Comparison of ENCODE assay signal across 7 mouse cellular contexts in the genomic region with DNA sequence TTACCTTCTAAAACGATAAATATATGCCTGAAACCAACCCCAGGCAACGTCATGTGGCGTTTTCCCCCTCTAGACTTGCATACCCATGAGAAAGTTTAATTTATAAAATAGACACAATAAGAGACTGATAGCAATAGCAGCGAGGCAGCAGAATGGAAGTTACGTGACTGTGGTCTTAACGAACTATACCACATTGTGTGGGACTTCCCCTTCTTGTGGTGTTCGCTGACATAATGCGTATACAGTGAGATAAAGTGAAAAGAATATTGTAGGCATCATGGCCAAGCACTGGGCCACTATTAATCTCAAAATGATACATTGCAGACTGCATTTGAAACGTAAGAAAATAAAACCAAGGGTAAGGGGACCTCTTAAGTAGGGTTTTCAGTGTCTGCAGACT.
A peak's percentile ranks its signal among the peaks of the same experiment; 100 is the strongest.
DNase-seq lines count a peak whose midpoint lies in the region; ATAC-seq and TF ChIP-seq lines count a peak whose summit lies in the region.

No protein-coding gene starts in this region.

- no peaks in the 10 kb centered on the region for H3K27me3 ChIP-seq in spleen, adult 2 months (ENCODE audit: control insufficient read depth, insufficient read depth, low read length)
- H3K27me3 ChIP-seq in forebrain, embryonic 10.5 days (ENCODE audit: poor library complexity, severe bottlenecking), result no peaks in the 10 kb centered on the region
- no peaks in the 10 kb centered on the region for H3K27me3 ChIP-seq in liver, embryonic 14.5 days (ENCODE audit: control insufficient read depth, insufficient read depth, low read length)
- no peaks in the 10 kb centered on the region for H3K27me3 ChIP-seq in stomach, embryonic 15.5 days (replicated peaks)

- H3K4me3 ChIP-seq in spleen, adult 2 months (ENCODE audit: extremely low read depth, insufficient read depth, insufficient read length), result no peak overlapping the region
- H3K4me3 ChIP-seq in forebrain, embryonic 10.5 days, result no peak overlapping the region
- H3K4me3 ChIP-seq in liver, embryonic 14.5 days (ENCODE audit: insufficient read depth in 1 of 2, low read depth in 2 of 2, low read length in 2 of 2), result no peak overlapping the region
- H3K4me3 ChIP-seq in stomach, embryonic 15.5 days (replicated peaks), result no peak overlapping the region

- 17% methylated on average over 9 of the region's 9 CpGs for WGBS in spleen, adult 2 months
- WGBS in forebrain, embryonic 10.5 days, result 87% methylated on average over 9 of the region's 9 CpGs
- WGBS in liver, embryonic 14.5 days (ENCODE audit: insufficient replicate concordance), result 13% methylated on average over 9 of the region's 9 CpGs
- WGBS in stomach, embryonic 15.5 days, result 65% methylated on average over 9 of the region's 9 CpGs

- peaks cover 10% of the 10 kb centered on the region for H3K36me3 ChIP-seq in spleen, adult 2 months (ENCODE audit: control insufficient read depth, insufficient read depth, low read length)
- H3K36me3 ChIP-seq in forebrain, embryonic 10.5 days (replicated peaks), result peaks cover 93% of the 10 kb centered on the region
- no peaks in the 10 kb centered on the region; the same call in 1 of the 2 replicates for H3K36me3 ChIP-seq in liver, embryonic 14.5 days (replicated peaks; ENCODE audit: control insufficient read depth, insufficient read depth, low read depth)
- peaks cover 29% of the 10 kb centered on the region for H3K36me3 ChIP-seq in stomach, embryonic 15.5 days

- H3K9ac ChIP-seq in liver, embryonic 14.5 days (replicated peaks), result no peak overlapping the region
- H3K9ac ChIP-seq in stomach, embryonic 15.5 days, result no peak overlapping the region

- DNase-seq in spleen, adult 2 months (ENCODE audit: low read depth in 1 of 2, low spot score in 2 of 2), result peak; percentile 7 to 16
- no peak for DNase-seq in spleen, postnatal 14 days (ENCODE audit: low spot score in 2 of 2)
- no peak for DNase-seq in forebrain, embryonic 10.5 days (ENCODE audit: extremely low spot score, low spot score)
- peak in 2 of 3 experiments; percentile 29 to 38 for DNase-seq in liver, embryonic 14.5 days (ENCODE audit: low read depth in 3 of 3, low spot score in 3 of 3)
- no peak for DNase-seq in layer of hippocampus, adult 8-10 months (ENCODE audit: low spot score in 2 of 2)
- no peak for DNase-seq in MN1 (ENCODE audit: low spot score)

- no peak for TF ChIP-seq CTCF in spleen, adult 2 months (IDR thresholded peaks at IDR 0.05; ENCODE audit: extremely low read depth, insufficient read depth, insufficient read length, insufficient replicate concordance)
- no peak for TF ChIP-seq CTCF in liver, embryonic 14.5 days (IDR thresholded peaks at IDR 0.05; ENCODE audit: low read depth)

- peak overlapping the region; percentile 18 for H3K4me2 ChIP-seq in liver, embryonic 14.5 days (ENCODE audit: low read depth)
- no peak overlapping the region for H3K4me2 ChIP-seq in stomach, embryonic 15.5 days

- ATAC-seq in liver, embryonic 14.5 days (ENCODE audit: insufficient read depth), result no peak
- ATAC-seq in stomach, embryonic 15.5 days (ENCODE audit: insufficient read depth, low FRiP score, low read depth), result no peak

- TF ChIP-seq EP300 in liver, embryonic 14.5 days (IDR thresholded peaks at IDR 0.05; ENCODE audit: low read depth), result no peak

- no peaks in the 10 kb centered on the region for H3K4me1 ChIP-seq in spleen, adult 2 months (ENCODE audit: control insufficient read depth, insufficient read depth, insufficient read length)
- peaks cover 32% of the 10 kb centered on the region for H3K4me1 ChIP-seq in forebrain, embryonic 10.5 days
- peaks cover 0 to 5% of the 10 kb centered on the region in 2 experiments; a peak in 1 of 4 replicates for H3K4me1 ChIP-seq in liver, embryonic 14.5 days (replicated peaks; ENCODE audit: control insufficient read depth in 2 of 2, insufficient read depth in 2 of 2, low read length in 1 of 2)
- H3K4me1 ChIP-seq in stomach, embryonic 15.5 days, result peaks cover 9% of the 10 kb centered on the region; the same call in 1 of the 2 replicates

- H3K9me3 ChIP-seq in forebrain, embryonic 10.5 days, result no peaks in the 10 kb centered on the region
- no peaks in the 10 kb centered on the region for H3K9me3 ChIP-seq in liver, embryonic 14.5 days (ENCODE audit: control insufficient read depth, low read length)
- H3K9me3 ChIP-seq in stomach, embryonic 15.5 days, result no peaks in the 10 kb centered on the region

- no peak overlapping the region for H3K27ac ChIP-seq in spleen, adult 2 months (ENCODE audit: insufficient read depth, low read length)
- H3K27ac ChIP-seq in forebrain, embryonic 10.5 days, result peak overlapping the region; percentile 81; the same call in 1 of the 2 replicates
- no peak overlapping the region for H3K27ac ChIP-seq in liver, embryonic 14.5 days
- peak overlapping the region; percentile 91 for H3K27ac ChIP-seq in stomach, embryonic 15.5 days

- TF ChIP-seq POLR2A in spleen, adult 2 months (IDR thresholded peaks at IDR 0.05; ENCODE audit: low read depth, low read length), result no peak

Comparison
In these comparisons a context has a peak if more than half of its experiments do, and no peak if none do; other contexts are left out.
1. DNase-seq: peak in spleen, adult 2 months (2 of 2) and liver, embryonic 14.5 days (2 of 3); none in spleen, postnatal 14 days (0 of 2), forebrain, embryonic 10.5 days (single experiment), layer of hippocampus, adult 8-10 months (0 of 2) and MN1 (single experiment).
2. H3K27ac ChIP-seq: peak in forebrain, embryonic 10.5 days (single experiment) and stomach, embryonic 15.5 days (single experiment); none in spleen, adult 2 months (single experiment) and liver, embryonic 14.5 days (single experiment).